Mouse (Mus musculus): Measurements from ENCODE around the gene Zfp36. TPM values are rescaled to one million over a fixed set of nuclear protein-coding genes. Genes with fewer than 3 reads are reported as not detected.
A peak's percentile ranks its signal among the peaks of the same experiment; 100 is the strongest.
"Not testable (repeated sequence)": the region's sequence is repeated elsewhere in the genome, so short reads cannot be mapped to it uniquely, and the experiment has no call there.

The Zfp36 gene
- polyA plus RNA-seq, 1 experiment from 2014 or later: 4.5 TPM

DNA sequence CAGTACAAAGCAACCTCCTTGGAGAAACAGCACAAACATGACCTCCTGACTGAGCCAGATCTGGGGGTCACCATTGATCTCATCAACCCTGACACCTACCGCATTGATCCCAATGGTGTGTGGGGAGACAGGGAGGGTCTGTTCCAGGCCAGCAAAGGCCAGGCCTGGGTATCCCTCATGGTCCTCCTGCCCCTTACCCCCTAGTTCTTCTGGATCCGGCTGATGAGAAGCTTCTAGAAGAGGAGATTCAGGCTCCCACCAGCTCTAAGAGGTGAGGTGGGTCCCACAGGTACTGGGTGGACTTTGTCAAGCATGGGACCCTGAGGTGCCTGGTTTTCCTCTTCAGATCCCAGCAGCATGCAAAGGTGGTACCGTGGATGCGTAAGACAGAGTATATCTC is 15.4 kb upstream of the Zfp36 start:
- Histone ChIP-seq H3K27me3 (ENCODE audit: poor library complexity, severe bottlenecking) (no peaks in the 10 kb centered on the region), H3K4me3 (no peak overlapping the region), H3K4me1 (peaks cover 22% of the 10 kb centered on the region), H3K9me3 (no peaks in the 10 kb centered on the region), H3K27ac (no peak overlapping the region), H3K36me3 (replicated peaks) (peaks cover 67% of the 10 kb centered on the region)
- WGBS: 98% methylated on average over 4 of the region's 4 CpGs
- DNase-seq (ENCODE audit: extremely low spot score, low spot score): no peak

DNA sequence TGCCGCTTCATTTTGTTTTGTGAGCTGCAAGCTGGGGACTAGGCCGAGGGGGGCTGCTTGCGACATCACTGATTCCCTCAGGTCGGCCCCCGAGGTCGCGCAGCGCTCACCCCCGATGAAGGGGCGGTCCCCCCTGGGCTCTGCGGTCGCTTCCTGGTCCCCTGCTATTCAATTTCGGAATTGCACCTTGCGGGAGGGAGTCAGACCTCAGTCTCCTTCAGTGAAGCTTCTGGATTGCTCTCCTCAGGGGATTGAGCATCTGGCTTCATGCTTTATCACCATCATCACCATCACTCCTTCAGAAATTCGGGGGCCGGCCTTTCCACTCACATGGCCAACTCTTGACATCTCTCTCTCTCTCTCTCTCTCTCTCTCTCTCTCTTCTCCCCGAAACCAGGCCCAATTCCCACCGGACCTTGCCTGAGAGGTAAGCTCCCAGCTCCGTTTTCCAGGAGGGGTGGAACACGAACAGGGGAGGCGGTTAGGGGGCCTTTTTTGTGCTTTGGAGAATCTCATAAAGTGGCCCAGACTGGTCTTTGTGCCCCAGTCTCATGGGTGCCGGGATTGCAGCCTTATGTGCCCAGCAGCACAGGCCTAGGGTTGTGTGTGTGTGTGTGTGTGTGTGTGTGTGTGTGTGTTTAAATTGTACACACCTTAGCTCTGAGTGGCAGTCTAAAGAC is 13.4 kb upstream of the Zfp36 start:
- Histone ChIP-seq H3K36me3 (replicated peaks) (peaks cover 67% of the 10 kb centered on the region), H3K4me1 (peaks cover 22% of the 10 kb centered on the region), H3K9me3 (no peaks in the 10 kb centered on the region), H3K4me3 (peak overlapping the region; percentile 98), H3K27me3 (ENCODE audit: poor library complexity, severe bottlenecking) (no peaks in the 10 kb centered on the region), H3K27ac (peak overlapping the region; percentile 87)
- WGBS: 4% methylated on average over 22 of the region's 22 CpGs
- DNase-seq (ENCODE audit: extremely low spot score, low spot score): no peak

GRCm38 (mm10) chr7:28392429-28393271 is 12.6 kb upstream of the Zfp36 start, which contains the start of the genes Med29 and Paf1:
TSS of gene Med29 (minus strand) at chr7:28392708.
TSS of gene Paf1 (plus strand) at chr7:28392951.
- H3K27me3 ChIP-seq (ENCODE audit: poor library complexity, severe bottlenecking): no peaks in the 10 kb centered on the region
- under 1% methylated on average over 58 of the region's 58 CpGs for WGBS
- peak; percentile 95 for DNase-seq (ENCODE audit: extremely low spot score, low spot score)
- H3K27ac ChIP-seq: peak within 1 kb of the TSS; percentile 87
- peaks cover 22% of the 10 kb centered on the region for H3K4me1 ChIP-seq
- peak within 1 kb of the TSS; percentile 98 for H3K4me3 ChIP-seq
- no peaks in the 10 kb centered on the region for H3K9me3 ChIP-seq
- peaks cover 67% of the 10 kb centered on the region for H3K36me3 ChIP-seq (replicated peaks)

DNA sequence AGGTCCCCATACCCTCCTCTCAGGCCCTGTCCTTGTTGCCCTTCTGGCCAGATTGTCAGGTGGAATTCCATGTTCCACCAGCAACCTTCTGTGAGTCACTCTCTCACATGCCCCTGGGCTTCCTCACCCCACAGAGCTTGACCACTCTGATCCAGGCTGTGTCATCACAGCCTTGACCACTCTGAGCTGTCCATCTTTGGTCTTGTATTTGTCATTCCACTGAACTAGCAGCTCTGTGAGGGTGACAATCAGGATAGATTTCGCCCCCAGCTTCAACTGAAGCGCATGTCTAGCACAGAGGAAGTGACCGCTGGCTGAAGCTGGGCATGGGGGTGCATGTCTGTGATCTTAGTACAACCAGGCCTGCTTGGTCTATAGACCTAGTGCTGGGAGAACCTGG is 10.3 kb upstream of the Zfp36 start:
- no peak overlapping the region for H3K27ac ChIP-seq
- H3K9me3 ChIP-seq: no peaks in the 10 kb centered on the region
- 89% methylated on average over 3 of the region's 3 CpGs for WGBS
- no peaks in the 10 kb centered on the region for H3K27me3 ChIP-seq (ENCODE audit: poor library complexity, severe bottlenecking)
- peaks cover 28% of the 10 kb centered on the region for H3K4me1 ChIP-seq
- H3K36me3 ChIP-seq (replicated peaks): peaks cover 66% of the 10 kb centered on the region
- 0 out of 2 replicates have a peak overlapping the region, but pooled peaks have one; percentile 6 for H3K4me3 ChIP-seq
- DNase-seq (ENCODE audit: extremely low spot score, low spot score): no peak

GRCm38 (mm10) chr7:28387384-28387783 is 7.3 kb upstream of the Zfp36 start:
- 91% methylated on average over 7 of the region's 7 CpGs for WGBS
- peaks cover 60% of the 10 kb centered on the region for H3K36me3 ChIP-seq (replicated peaks)
- H3K27me3 ChIP-seq (ENCODE audit: poor library complexity, severe bottlenecking); H3K27ac ChIP-seq; H3K4me3 ChIP-seq; H3K9me3 ChIP-seq; DNase-seq (ENCODE audit: extremely low spot score, low spot score): not testable (repeated sequence)
- H3K4me1 ChIP-seq: peaks cover 30% of the 10 kb centered on the region

- peaks cover 60% of the 10 kb centered on the region for H3K36me3 ChIP-seq (replicated peaks)
- not testable (repeated sequence) for DNase-seq (ENCODE audit: extremely low spot score, low spot score); H3K27ac ChIP-seq; H3K4me3 ChIP-seq; H3K27me3 ChIP-seq (ENCODE audit: poor library complexity, severe bottlenecking); H3K9me3 ChIP-seq
- peaks cover 34% of the 10 kb centered on the region for H3K4me1 ChIP-seq
- 85% methylated on average over 6 of the region's 6 CpGs for WGBS
Observed at GRCm38 (mm10) chr7:28386877-28387276, 6.8 kb upstream of the Zfp36 start.

DNA sequence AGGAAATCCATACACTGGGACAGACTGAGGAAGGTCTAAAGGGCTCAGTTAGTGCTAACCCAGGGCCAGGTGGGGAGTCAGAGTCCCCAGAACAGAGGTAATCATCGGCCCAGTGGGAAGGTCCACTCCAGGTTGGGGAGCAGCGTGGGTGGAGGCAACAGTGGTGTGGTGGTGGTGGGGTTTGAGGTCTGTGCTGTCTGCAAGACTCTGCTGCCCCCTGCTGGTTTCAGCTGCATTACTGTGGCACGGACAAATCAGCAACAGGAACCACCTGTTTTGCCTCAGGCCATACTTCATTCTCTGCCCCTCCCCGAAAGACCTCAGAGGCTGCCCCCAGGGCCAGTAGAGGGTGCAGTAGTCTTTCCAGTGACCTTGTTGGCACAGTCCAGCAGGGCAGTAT is 6.4 kb upstream of the Zfp36 start:
- Histone ChIP-seq H3K27me3 (ENCODE audit: poor library complexity, severe bottlenecking) (no peaks in the 10 kb centered on the region), H3K9me3 (no peaks in the 10 kb centered on the region), H3K4me1 (peaks cover 34% of the 10 kb centered on the region), H3K36me3 (replicated peaks) (peaks cover 60% of the 10 kb centered on the region), H3K4me3 (peak overlapping the region; percentile 12; the same call in 1 of the 2 replicates), H3K27ac (peak overlapping the region; percentile 48; the same call in 1 of the 2 replicates)
- WGBS: 38% methylated on average over 4 of the region's 4 CpGs
- DNase-seq (ENCODE audit: extremely low spot score, low spot score): peak; percentile 84

GRCm38 (mm10) chr7:28386007-28386406 is 6.0 kb upstream of the Zfp36 start:
- Histone ChIP-seq H3K27ac (peak overlapping the region; percentile 48; the same call in 1 of the 2 replicates), H3K27me3 (ENCODE audit: poor library complexity, severe bottlenecking) (no peaks in the 10 kb centered on the region), H3K9me3 (no peaks in the 10 kb centered on the region), H3K4me1 (peaks cover 34% of the 10 kb centered on the region), H3K36me3 (replicated peaks) (peaks cover 60% of the 10 kb centered on the region), H3K4me3 (peak overlapping the region; percentile 12; the same call in 1 of the 2 replicates)
- no peak for DNase-seq (ENCODE audit: extremely low spot score, low spot score)
- WGBS: 90% methylated on average over 7 of the region's 7 CpGs

GRCm38 (mm10) chr7:28385196-28385595 is 5.1 kb upstream of the Zfp36 start:
- H3K27me3 ChIP-seq (ENCODE audit: poor library complexity, severe bottlenecking): no peaks in the 10 kb centered on the region
- H3K36me3 ChIP-seq (replicated peaks): peaks cover 52% of the 10 kb centered on the region
- no peaks in the 10 kb centered on the region for H3K9me3 ChIP-seq
- H3K27ac ChIP-seq: no peak overlapping the region
- DNase-seq (ENCODE audit: extremely low spot score, low spot score): no peak
- no peak overlapping the region for H3K4me3 ChIP-seq
- 90% methylated on average over 9 of the region's 9 CpGs for WGBS
- peaks cover 39% of the 10 kb centered on the region for H3K4me1 ChIP-seq

- WGBS: 83% methylated on average over 6 of the region's 6 CpGs
- Histone ChIP-seq H3K4me3 (no peak overlapping the region), H3K27me3 (ENCODE audit: poor library complexity, severe bottlenecking) (no peaks in the 10 kb centered on the region), H3K9me3 (no peaks in the 10 kb centered on the region), H3K4me1 (peaks cover 49% of the 10 kb centered on the region), H3K36me3 (replicated peaks) (peaks cover 42% of the 10 kb centered on the region), H3K27ac (no peak overlapping the region)
- no peak for DNase-seq (ENCODE audit: extremely low spot score, low spot score)
Observed at GRCm38 (mm10) chr7:28384162-28384561, 4.1 kb upstream of the Zfp36 start.

- Histone ChIP-seq H3K36me3 (replicated peaks) (peaks cover 36% of the 10 kb centered on the region), H3K27ac (peak overlapping the region; percentile 89; the same call in 1 of the 2 replicates), H3K27me3 (ENCODE audit: poor library complexity, severe bottlenecking) (no peaks in the 10 kb centered on the region), H3K4me3 (no peak overlapping the region), H3K4me1 (peaks cover 55% of the 10 kb centered on the region), H3K9me3 (no peaks in the 10 kb centered on the region)
- WGBS: 87% methylated on average over 4 of the region's 4 CpGs
- no peak for DNase-seq (ENCODE audit: extremely low spot score, low spot score)
Observed at GRCm38 (mm10) chr7:28383606-28384005, 3.6 kb upstream of the Zfp36 start.

- no peak overlapping the region for H3K4me3 ChIP-seq
- peaks cover 33% of the 10 kb centered on the region for H3K36me3 ChIP-seq (replicated peaks)
- no peaks in the 10 kb centered on the region for H3K9me3 ChIP-seq
- 77% methylated on average over 11 of the region's 11 CpGs for WGBS
- no peak for DNase-seq (ENCODE audit: extremely low spot score, low spot score)
- H3K4me1 ChIP-seq: peaks cover 61% of the 10 kb centered on the region
- peak overlapping the region; percentile 89 for H3K27ac ChIP-seq
- peaks cover 5% of the 10 kb centered on the region for H3K27me3 ChIP-seq (ENCODE audit: poor library complexity, severe bottlenecking)
Observed at GRCm38 (mm10) chr7:28382981-28383396, 2.9 kb upstream of the Zfp36 start.
